Mouse (Mus musculus) left cerebral cortex, adult 9 months (tissue): ENCODE measurements at regions not wholly inside any gene's neighbourhood (a gene's known extent, or its start where the extent isn't known, plus 50 kb on each side); places are given as distances from the start of the nearest gene placed in this dataset.

Source experiments
- DNase-seq, 2 experiments: peaks; one replicate each; pipeline ENCODE4 v3.0.0; 2022; ENCODE audit warnings: low spot score in 2 of 2

DNA sequence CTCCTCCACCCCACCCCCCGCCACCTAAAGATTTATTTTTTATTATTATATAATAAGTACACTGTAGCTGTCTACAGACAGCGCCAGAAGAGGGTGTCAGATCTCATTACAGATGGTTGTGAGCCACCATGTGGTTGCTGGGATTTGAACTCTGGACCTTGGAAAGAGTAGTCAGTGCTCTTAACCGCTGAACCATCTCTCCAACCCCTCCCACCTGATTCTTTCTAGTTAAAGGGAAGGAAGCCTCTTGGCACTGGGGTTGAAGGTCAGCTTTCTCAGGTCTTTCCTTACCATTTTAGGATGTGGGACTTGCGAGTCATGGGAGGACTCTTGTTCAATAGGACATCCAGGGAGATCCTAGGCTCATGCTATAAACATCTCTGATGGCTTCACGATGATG, 54.7 kb downstream of the Hes1 start:
- DNase-seq, result no peak

- DNase-seq, result no peak
Measured at GRCm38 (mm10) chr16:30120330-30121265, 56.4 kb downstream of the Hes1 start.

DNA sequence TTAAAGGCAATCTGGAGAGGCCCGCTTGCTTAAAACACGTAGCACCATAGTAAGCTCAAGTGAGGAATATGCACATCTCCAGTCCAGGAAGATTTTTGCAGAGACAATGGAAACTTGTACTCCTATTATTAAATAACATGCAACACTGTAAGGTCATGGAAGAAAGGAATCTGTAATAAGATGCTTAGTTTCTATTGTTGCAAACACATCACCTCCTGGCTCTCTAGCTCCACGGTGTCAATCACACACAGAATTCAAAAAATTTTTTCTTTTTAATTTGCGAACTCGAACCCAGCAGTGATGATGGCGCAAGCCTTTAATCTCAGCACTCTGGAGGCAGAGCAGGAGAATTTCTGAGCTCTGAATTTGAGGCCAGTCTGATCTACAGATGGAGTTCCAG, 57.4 kb downstream of the Hes1 start:
- DNase-seq, result no peak

DNA sequence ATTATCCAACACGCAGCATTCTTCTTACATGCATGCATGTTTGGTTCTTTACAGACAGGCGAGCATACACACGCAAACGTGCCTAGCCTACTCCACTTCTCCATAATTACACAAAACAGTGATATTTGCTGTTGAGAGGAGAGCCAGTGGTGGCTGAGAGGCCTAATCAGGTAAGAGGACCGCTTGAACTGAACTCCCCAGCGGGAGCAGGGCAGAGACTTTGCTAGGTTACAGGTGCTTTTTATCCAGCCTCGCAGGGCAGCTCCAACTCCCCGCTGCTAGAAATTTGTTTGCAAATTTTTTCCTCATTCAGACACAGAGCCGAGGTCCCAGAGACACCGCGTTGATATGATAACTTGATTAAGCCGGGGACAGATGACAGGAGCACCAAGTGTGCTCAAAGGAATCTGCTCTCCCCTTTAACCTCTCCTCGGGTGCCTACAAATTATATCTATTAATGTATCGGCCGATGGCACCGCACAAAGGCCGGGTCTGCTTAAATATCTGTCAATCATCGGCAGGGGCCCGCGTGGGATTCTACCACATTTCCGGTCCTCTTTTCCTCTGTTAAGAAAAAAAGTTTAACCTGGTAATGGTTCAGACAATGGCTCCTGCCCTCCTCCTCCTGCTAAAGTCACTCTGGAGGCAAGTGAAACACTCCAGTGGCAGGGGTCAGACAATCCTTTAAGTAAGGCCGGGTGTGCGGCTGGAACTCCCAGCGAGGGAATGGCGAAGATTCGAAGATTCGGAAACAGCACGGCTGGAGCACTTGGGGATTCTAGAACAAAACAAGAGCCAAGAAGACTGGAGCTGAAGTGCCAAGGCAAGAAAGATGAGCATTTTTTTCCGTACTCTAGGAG, 58.3 kb downstream of the Hes1 start:
- DNase-seq, result no peak

DNA sequence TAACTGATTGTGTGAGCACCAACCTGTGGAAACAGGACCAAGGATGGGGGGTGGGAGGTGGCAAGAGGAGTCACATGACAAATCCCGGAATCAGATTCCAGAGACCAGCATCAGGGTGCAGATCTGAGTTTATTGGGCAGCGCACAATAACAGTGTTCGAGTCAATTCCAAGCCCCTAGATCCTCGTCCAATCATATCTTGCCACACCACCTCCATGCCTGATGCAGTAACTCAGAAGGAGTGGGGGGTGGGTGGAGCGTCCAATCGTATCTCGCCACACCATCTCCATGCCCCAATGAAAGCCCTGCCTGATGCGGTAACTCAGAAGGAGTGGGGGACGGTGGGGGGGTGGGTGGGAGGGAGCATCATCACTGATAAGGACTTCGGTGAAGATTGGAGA, 62.8 kb downstream of the Hes1 start:
- DNase-seq, result no peak

DNA sequence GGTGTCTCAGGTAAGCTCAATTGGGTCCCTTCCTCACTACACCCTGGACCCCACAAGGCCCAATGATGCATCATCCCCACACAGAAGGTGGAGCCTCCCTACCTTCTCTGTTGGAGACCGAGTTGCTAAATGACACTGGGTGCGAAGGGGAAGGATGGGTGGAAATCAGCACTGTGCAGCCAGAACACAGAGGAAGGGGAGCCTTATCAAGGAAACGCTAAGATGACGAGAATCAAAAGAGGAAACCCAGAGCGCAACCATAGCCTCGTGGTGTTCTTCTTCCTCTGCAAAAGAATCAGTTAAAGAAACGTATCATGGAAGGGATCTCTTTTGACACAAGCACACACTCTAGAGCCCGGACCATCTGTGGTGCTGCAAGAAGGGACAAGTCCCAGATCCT, 64.6 kb downstream of the Hes1 start:
- DNase-seq, result no peak

- DNase-seq, result no peak
Measured at GRCm38 (mm10) chr16:30129218-30130112, 65.3 kb downstream of the Hes1 start.

DNA sequence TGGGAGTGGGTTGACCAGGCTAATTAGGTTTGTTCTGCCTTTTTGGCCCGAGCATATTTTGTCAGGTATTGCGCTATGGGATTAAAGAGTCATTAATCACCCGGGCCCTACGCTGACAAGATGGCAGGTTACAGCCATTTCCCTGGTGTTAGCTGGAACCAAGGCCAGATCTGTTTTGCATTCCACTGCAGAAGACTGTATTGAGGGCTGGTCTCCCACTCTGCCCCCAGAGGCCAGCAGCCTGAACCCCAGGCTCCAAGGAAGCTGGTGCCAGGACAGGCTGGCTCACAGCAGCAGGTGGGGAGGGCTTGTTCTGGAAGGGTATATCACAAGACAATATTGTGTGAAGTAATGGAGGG, 65.9 kb downstream of the Hes1 start:
- DNase-seq, result no peak

DNA sequence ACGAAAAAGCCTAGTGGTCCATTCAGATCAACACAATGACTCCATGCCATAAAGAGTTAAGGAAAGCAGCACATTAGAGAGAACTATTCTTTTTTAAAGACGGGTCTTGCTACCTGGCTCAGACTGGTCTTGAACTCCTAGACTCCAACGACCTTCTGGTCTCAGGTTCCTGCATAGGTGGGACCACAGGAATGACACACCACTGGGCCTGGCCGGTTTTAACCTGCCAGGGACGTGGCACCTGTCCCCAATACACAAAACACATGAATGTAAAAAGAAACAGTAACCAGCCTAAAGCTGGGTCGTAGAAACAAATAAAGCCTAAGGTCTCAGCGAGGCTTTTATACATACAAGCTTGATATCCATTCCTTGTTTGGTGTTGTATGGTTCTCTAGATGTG, 67.9 kb downstream of the Hes1 start:
- no peak for DNase-seq

DNA sequence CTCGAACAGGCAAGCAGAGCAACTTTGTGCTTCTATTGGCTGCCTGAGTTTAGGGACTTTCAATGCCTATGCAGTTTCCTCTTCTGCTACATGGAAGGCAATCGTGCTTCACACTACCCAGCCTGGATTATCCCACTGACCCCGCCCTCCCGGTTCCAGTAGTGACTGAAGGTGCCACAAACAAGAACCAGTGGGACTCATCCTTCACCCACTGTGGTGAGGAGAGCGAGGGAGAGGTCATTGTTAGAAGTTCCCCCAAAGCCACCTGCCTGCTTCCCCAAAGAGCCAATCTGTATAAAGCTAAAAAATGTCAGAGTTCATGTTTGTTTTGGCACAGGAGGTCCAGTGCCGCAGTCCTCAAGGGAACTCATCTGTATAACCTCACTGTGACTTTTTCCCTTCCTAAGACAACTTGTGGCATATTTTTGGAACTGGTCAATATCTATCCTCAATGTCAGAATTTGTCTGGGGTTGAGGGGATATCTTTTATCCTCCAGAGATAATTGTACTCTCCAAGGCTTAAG, 70.5 kb downstream of the Hes1 start:
- DNase-seq, result no peak

DNA sequence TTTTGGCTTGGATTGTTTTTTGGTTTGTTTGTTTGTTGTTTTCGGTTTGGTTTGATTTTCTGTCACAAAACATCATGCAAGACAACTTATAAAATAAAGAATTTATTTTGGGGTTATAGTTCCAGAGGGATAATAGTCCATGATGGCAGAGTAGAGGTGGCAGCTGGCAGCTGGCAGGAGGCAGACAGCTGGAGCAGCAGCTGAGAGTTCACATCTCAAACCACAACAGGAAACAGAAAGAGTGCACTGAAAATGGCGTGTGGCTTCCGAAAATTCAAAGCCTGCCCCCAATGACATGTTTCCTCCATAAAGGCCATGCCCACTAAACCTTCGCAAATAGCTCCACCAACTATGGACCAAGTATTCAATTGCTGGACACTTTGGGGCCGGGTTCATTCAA, 72.7 kb downstream of the Hes1 start:
- no peak for DNase-seq

GRCm38 (mm10) chr16:30137812-30138211, 73.6 kb downstream of the Hes1 start:
- no peak for DNase-seq

DNA sequence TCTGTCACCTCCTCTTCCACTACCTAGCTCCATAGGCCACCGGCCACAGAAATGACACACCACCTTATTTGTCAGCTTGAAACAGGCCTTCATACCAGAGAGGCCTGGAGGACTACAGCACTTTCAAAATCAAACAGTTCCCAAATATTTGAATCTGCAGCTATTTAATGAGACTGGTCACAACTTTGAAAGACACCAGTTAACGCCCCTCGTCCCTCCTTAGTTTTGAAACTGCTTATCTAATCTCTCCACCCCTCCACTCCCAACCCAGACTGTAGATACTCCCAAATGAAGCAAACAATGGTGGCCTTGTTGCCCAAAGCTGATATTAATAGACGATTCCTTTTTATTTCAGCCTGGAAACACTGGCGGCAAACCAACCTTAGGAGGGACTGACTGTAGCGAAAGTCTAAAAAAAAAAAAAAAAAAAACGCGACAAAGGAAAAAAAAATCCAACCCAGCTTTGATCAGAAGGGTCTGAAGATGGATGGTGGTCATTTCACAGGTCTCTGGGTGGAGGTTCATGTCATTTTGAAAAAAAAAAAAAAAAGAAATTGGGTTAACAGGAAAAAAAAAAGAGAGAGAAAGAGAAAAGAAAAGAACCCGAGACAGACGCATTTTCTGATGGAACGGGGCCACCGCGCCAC, 80.8 kb downstream of the Hes1 start:
- no peak for DNase-seq

DNA sequence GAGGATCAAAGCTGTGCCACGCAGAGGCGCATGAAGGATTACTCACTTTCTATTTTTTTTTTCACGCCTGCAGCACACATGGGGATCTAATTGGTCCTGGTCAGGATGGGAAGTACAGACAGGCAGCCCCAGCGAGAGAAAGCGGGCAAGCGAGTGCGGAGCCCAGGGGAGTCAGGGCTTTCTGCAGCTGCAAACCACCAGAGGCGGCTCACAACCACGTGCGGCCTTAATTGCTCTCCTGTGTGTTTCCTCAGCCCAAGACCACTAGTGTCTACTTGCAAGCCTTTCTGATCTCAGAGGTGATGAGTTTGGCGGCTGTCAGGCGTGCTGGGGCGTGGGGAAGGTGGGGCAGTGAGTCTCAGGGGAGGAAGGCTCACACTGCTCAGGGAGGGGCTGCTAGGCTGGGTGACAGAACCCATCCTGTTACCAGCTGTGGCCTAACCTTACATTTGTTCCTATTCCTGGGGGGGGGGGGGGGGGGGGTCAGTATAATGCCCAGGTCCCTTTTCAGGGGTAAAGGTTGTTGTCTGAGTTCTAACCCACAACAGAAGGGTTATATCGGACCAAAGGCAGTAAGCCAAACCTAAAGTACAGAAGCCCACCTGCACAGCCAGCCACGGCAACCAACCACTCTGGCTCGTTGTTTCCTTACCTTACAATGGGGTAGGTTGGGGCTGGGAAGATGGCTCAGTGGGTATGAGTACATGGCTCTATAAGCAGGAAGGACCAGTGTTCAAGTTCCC, 81.5 kb downstream of the Hes1 start:
- DNase-seq, result no peak

DNA sequence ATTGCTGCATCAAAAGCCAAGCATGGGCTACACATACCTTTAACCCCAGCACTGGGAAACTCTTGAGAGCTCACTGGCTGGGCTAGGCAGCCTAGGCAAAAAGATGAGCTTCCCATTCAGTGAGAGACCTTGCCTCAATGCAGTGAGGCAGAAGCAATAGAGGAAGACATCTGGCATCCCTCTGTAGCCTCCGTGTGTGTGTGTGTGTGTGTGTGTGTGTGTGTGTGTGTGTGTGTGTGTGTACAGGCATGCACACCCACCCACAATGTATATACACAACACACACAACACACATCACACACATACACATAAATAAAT, 82.0 kb downstream of the Hes1 start:
- no peak for DNase-seq

- DNase-seq, result no peak
Measured at GRCm38 (mm10) chr16:30147296-30147695, 83.1 kb downstream of the Hes1 start.

GRCm38 (mm10) chr16:30151104-30151503, 86.9 kb downstream of the Hes1 start:
- DNase-seq, result no peak

DNA sequence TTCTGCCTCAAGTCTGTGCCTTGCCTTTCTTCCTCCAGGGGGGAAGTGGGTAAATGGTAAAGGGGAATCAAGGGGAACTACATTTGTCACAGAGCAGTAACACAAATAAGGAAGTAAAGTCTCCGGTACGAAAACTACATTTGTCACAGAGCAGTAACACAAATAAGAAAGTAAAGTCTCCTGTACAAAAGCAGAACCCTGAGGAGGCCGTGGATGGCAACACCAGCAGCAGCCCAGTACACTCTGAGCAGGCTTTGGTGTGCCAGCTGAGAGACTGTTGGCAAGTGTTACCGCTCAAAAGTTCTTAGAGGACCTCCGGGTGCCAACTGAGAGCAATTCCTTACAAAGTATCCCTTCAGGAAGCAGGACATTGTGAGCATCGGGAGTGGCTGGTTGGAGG, 90.9 kb downstream of the Hes1 start:
- no peak for DNase-seq

- no peak for DNase-seq
Measured at GRCm38 (mm10) chr16:30155486-30156246, 91.5 kb downstream of the Hes1 start.

- no peak for DNase-seq
Measured at GRCm38 (mm10) chr16:30158184-30158583, 94.0 kb downstream of the Hes1 start.
